Mouse (Mus musculus): Measurements from ENCODE around the gene Osbpl6.

- no peak for TF ChIP-seq POLR2A (IDR thresholded peaks at IDR 0.05; ENCODE audit: insufficient read depth, low read depth, low read length)
- TF ChIP-seq CTCF (IDR thresholded peaks at IDR 0.05) = no peak
- TF ChIP-seq EP300 (IDR thresholded peaks at IDR 0.05; ENCODE audit: insufficient read depth, low read depth, low read length) = no peak
Observed at GRCm38 (mm10) chr2:76496749-76497140, 90.4 kb downstream of the Osbpl6 start.
